Mouse (Mus musculus): ENCODE results near the gene Timm13.

Gene Timm13

DNA sequence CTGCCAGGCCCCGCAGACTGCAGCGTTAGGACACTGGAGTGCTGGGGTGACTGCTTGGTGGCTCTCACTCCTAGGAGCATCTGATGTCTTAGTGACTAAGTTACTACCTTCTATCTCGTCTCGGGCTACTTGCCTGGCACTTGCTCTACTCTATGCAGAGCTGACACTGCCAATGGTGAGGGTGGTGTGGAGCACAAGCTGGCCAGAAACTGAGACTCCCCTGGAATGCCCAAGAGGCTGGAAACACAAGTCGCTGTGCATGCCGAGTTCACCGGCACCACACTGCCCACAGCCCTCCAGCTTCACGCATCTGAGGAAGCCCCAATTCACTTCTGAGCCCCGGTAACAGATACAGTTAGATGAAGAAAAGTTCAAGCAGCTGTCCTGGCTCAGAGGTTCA lies 26.7 kb downstream of the Timm13 start:
- in situ Hi-C loops (cut with MboI; ENCODE audit: low sequenced_read_pairs), result no loop called here

- in situ Hi-C loops (cut with MboI; ENCODE audit: low sequenced_read_pairs), result no loop called here
Measured at GRCm38 (mm10) chr10:80871581-80871980, 29.2 kb downstream of the Timm13 start, which contains the start of gene Tmprss9. Tmprss9 (plus strand) TSS chr10:80871848.

- in situ Hi-C loops (cut with MboI; ENCODE audit: low sequenced_read_pairs), result no loop called here
Measured at GRCm38 (mm10) chr10:80870993-80871392, 29.8 kb downstream of the Timm13 start.

- in situ Hi-C loops (cut with MboI; ENCODE audit: low sequenced_read_pairs), result no loop called here
Measured at GRCm38 (mm10) chr10:80864446-80864845, 36.3 kb downstream of the Timm13 start.

DNA sequence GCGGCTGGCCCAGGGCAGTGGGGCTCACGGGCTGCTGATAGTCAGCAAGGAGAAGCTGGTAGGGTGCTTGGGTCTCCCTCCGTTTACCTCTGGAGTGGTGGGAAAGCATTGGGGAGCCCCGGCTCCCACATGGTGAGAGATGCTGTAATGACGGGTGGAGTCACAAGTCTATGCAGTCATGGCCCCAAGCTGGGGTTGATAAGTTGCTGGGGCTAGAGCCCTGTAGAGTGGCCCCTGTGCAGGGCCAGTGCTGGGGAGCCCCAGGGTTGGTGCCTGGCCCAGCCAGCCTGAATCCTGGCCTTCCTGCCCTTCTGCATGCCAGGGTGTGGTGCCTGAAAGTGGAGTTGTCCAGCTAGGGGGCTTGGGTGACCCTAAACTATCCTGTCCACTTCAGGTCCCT lies 38.5 kb downstream of the Timm13 start:
- in situ Hi-C loops (cut with MboI; ENCODE audit: low sequenced_read_pairs), result no loop called here

GRCm38 (mm10) chr10:80858350-80858935 lies 42.3 kb downstream of the Timm13 start:
- in situ Hi-C loops (cut with MboI; ENCODE audit: low sequenced_read_pairs), result no loop called here

DNA sequence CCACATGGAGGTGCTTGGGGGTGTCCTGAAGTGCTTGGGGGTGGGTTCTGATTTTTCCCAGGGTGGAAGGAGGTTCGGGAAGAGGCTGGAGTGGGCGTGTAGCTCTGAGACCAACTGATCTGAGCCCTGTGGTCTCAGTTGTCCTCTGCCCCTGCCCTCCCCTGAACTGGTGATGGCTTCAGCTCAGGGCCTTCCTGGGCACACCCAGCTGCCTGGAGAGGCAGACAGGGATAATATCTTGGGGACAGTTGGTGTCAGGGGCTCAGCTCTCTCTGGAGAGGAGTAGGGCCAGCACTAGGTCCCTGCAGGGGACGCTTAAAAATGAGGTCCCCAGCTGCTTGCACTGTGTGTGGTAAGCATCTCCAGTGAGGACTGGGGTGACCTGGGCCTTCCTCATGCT lies 42.9 kb downstream of the Timm13 start:
- in situ Hi-C loops (cut with MboI; ENCODE audit: low sequenced_read_pairs), result no loop called here

GRCm38 (mm10) chr10:80857386-80857785 lies 43.4 kb downstream of the Timm13 start:
- in situ Hi-C loops (cut with MboI; ENCODE audit: low sequenced_read_pairs), result no loop called here

DNA sequence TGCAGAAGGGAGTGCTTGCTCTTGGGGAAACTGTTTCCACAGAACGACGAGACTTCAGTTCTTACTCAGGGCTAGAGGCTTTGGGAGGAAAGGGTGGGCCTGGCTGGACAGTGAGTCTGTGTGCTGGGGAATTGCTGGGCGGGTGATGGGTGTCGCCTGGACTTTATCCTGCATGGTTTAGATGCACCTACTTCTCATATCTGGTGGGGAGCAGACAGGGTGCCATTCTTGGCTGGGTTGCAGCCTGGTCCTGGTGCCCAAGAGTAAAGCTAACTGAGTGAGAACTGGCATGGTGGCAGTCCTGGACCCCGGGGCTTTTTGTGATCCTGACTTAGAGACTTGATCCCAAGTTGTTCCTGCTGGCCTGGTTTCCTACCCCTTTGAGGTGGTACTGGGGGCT lies 43.9 kb downstream of the Timm13 start:
- in situ Hi-C loops (cut with MboI; ENCODE audit: low sequenced_read_pairs), result no loop called here

GRCm38 (mm10) chr10:80856267-80856666 lies 44.5 kb downstream of the Timm13 start:
- in situ Hi-C loops (cut with MboI; ENCODE audit: low sequenced_read_pairs), result no loop called here

DNA sequence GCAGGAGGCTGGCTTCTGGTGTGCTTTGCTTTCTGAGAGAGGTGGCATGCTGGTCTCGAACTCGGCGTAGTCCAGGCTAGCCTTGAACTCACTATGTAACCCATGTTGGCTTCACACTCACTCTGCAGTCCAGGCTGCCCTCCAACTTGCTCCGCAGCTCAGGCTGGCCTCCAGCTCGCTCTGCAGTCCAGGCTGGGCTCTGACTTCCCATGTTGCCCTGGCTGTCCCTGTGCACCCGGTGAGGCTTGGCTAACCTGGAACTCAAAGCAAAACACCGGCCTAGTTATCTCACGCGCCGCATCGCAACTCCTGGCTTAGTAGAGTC lies 45.1 kb downstream of the Timm13 start:
- in situ Hi-C loops (cut with MboI; ENCODE audit: low sequenced_read_pairs), result no loop called here

DNA sequence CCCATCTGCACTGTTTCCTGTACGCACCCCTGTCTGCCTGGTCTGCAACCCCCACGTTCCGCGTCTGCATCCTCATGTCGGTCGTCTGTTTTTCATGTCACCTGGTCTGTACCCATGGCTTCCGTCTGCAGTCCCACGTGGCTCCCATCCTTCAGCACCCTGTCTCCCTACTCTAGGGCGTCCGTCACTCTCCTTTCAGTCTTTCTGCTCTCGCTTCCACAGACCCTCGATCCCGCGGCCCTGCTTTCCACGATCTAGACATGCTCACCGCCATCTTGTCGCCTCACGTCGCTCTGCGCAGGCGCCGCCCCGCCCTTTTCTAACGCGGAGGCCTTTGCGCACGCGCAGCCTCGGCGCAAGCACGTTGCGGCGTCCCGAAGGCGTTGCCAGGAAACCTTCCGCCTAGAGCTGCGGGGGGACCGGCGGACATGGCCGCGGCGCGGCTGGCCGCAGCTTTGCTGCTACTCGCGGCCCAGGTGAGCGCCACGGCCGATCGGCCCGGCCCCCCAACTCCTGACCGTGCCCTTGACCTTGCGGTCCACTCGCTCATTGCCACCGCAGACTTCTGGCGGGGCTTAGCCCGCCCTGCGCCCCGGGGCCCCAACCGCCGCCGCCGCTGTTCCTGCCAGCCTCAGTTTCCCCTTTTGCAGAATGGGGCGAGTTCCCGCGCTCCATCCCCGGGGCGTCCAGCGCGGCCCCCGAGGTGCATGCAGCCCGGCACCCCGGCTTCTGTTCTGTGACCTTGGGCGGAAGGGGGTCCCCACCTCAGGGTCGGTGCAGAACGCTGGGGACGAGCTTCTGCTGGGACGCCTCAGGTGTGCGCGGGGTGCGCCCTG lies 45.6 kb downstream of the Timm13 start, which contains the start of the genes Lsm7 and Sppl2b:
TSS of gene Lsm7 (minus strand) at position 297 of the 836 bp plus-strand sequence.
TSS of gene Sppl2b (plus strand) at position 363 of the 836 bp plus-strand sequence.
- in situ Hi-C loops (cut with MboI; ENCODE audit: low sequenced_read_pairs), result no loop called here

All from CH12F3 (cell line).